Mouse (Mus musculus) cerebellum, adult 9-10 months (tissue): ENCODE data around the gene Glmp.
"Not testable (repeated sequence)": the region's sequence is repeated elsewhere in the genome, so short reads cannot be mapped to it uniquely, and the experiment has no call there.

Experiments used
- DNase-seq: peaks from one replicate; pipeline ENCODE4 v3.0.0; 2022

Gene Glmp

GRCm38 (mm10) chr3:88324951-88325405 lies at the start of gene Glmp:
Glmp (plus strand) TSS chr3:88325023.
- DNase-seq, result peak; percentile 72

- no peak for DNase-seq
Measured at GRCm38 (mm10) chr3:88276121-88276520, 48.7 kb upstream of the Glmp start.

- DNase-seq, result no peak
Measured at GRCm38 (mm10) chr3:88276529-88277143, 48.2 kb upstream of the Glmp start.

DNA sequence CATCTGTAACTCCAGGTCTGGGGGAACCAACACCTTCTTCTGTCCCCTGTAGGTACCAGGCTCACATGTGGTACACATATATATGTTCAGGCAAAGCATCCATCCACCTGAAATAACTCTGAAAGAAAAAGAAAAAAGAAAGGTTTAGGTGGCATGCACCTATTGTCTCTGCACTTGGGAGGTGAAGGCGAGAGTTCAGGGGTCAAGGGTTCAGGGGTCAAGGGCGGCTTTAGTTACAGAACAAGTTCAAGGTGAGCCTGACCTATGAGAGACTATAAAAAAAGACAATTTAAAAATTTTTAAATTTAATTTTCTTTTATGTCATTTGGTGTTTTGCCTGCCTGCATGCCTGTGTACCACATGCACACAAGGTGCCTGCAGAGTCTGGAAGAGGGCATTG lies 44.8 kb upstream of the Glmp start:
- no peak for DNase-seq

- not testable (repeated sequence) for DNase-seq
Measured at GRCm38 (mm10) chr3:88281141-88281916, 43.5 kb upstream of the Glmp start.

GRCm38 (mm10) chr3:88284815-88285564 lies 39.8 kb upstream of the Glmp start:
- DNase-seq, result not testable (repeated sequence)

- not testable (repeated sequence) for DNase-seq
Measured at GRCm38 (mm10) chr3:88285565-88285895, 39.3 kb upstream of the Glmp start.

DNA sequence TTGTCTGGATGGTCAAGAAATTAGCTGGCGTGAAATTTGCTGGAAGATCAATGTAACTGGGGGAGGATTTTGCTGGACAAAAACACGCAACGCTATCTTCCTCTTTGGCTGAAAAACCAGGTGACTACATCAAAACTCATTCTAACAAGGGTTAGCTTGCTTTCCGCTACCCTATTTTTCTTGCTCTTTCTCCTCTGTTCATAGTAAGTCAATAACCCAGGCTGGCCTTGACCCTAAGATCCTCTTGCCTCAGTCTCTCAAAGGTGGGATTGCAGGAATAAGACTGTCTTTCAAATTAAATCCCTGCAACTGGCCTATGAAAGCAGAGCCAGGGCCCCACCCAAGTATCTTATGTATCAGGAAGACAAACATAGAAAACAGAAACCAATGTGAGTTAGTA lies 37.7 kb upstream of the Glmp start, which contains the start of gene Gm38392:
Gene Gm38392, minus strand, starts transcription at position 101 of the 400 bp plus-strand sequence.
- no peak for DNase-seq

GRCm38 (mm10) chr3:88288133-88288713 lies 36.6 kb upstream of the Glmp start:
- not testable (repeated sequence) for DNase-seq

DNA sequence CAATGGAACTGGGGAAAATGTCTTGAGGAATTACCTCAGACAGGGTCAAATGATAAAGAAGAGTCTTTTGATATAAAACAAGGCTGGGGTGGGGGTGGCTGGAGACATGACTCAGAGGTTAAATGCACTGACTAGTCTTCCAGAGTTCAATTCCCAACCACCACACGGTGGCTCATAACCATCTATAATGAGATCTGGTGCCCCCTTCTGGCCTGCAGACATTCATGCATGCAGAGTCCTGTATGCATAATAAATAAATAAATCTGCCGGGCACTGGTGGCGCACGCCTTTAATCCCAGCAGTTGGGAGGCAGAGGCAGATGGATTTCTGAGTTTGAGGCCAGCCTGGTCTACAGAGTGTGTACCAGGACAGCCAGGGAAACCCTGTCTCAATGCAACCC lies 32.9 kb upstream of the Glmp start:
- DNase-seq, result peak; percentile 28

- DNase-seq, result peak; percentile 31
Measured at GRCm38 (mm10) chr3:88295272-88295671, 29.6 kb upstream of the Glmp start.

GRCm38 (mm10) chr3:88296110-88296560 lies 28.7 kb upstream of the Glmp start:
- DNase-seq, result no peak

- peak; percentile 100 for DNase-seq
Measured at GRCm38 (mm10) chr3:88296561-88297318, 28.1 kb upstream of the Glmp start, which contains the start of the genes Tsacc and Cct3. Tsacc (minus strand) TSS chr3:88296999. Cct3 (plus strand) TSS chr3:88297116.

DNA sequence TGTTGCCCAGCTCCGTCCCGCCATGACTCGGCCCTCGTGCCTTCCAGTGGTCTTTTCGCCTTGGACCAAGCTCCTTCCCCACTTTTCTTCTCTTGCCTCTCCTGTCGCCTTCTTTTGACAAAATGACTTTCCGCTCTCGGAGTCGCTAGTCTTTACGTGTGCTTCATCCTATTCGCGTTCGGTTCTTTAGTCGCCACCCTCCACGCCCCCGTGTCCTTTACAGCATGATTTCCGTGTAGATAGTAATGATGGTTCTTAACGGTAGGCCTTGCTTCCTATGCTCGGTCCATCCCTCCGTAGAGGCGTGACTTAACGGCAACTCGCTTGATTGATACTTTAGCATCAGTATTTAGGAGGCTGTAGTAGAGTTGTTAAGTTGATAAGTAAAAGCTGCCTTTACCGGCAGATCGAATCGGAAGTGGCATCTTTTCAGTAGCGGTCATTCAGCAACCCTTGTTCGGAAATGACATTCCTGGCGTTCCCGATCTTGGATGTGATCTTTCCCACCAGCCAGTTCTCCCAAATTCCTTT lies 27.4 kb upstream of the Glmp start:
- no peak for DNase-seq

GRCm38 (mm10) chr3:88299172-88299571 lies 25.7 kb upstream of the Glmp start:
- DNase-seq, result no peak

GRCm38 (mm10) chr3:88328956-88329355 lies 4.1 kb downstream of the Glmp start:
- no peak for DNase-seq

GRCm38 (mm10) chr3:88331282-88331681 lies 6.5 kb downstream of the Glmp start:
- DNase-seq, result peak; percentile 61

GRCm38 (mm10) chr3:88334029-88334658 lies 9.3 kb downstream of the Glmp start:
- DNase-seq, result no peak

GRCm38 (mm10) chr3:88334902-88335435 lies 10.1 kb downstream of the Glmp start:
- no peak for DNase-seq

DNA sequence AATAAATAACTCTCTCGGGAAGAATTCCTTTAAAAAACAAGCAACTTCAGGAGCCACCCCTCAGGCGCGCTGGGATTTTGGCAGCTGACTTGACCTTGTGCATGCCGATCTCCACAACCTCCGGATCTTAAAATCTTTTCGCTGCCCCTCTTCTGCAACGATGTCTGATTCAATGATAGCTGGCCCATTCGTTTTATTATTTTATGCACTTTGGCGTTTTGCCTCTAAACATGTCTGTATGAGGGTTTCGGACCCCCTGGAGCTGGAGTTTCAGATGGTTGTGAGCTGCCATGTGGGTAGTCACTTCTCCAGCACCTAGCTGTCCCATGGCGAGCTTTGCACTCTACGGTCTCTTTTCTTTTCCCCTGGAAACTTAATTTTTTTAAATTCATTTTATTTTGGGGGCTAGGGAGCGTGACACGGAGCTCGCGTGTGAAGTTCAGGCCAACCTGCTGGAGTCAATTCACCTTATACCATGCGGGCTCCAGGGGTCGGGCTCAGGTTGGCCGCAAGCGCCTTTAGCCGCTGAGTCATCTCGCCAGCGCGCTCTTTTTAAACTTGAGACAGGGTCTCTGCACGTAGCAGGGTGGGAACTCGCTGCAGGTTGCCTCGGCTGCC lies 10.7 kb downstream of the Glmp start:
- peak; percentile 65 for DNase-seq
